Mouse (Mus musculus) embryonic facial prominence, embryonic 11.5 days (tissue): ENCODE results near the gene Ctnna2. TPM values are rescaled to one million over a fixed set of nuclear protein-coding genes. Genes with fewer than 3 reads are reported as not detected.

Experiments
- ATAC-seq: fragments of 200-750 bp; cut with Nextera tagmentation; replicated peaks from 2 replicates; pipeline ENCODE4 v1.8.0; 2017; ENCODE audit warnings: low read depth; ENCODE audit not compliant: insufficient number of reproducible peaks, low FRiP score, low TSS enrichment
- DNase-seq: peaks from one replicate; pipeline ENCODE4 v3.0.0-alpha.2; 2015; ENCODE audit warnings: low spot score
- H3K27ac ChIP-seq: fragments of 300-500 bp; sonication (generic); replicated peaks from 2 replicates; pipeline ENCODE4 v1.5.1; 2014; ENCODE audit warnings: mild to moderate bottlenecking, low read depth, low read length, control low read depth
- H3K27me3 ChIP-seq: fragments of 300-500 bp; sonication (generic); 2 replicates; pipeline ENCODE4 v1.6.1; 2014; ENCODE audit warnings: mild to moderate bottlenecking, low read length, moderate library complexity, mixed read lengths; ENCODE audit not compliant: control insufficient read depth, insufficient read depth
- H3K36me3 ChIP-seq: fragments of 300-500 bp; sonication (generic); replicated peaks from 2 replicates; pipeline ENCODE4 v1.6.1; 2014; ENCODE audit warnings: low read depth, mild to moderate bottlenecking, low read length, moderate library complexity, mixed read lengths; ENCODE audit not compliant: control insufficient read depth, insufficient read depth
- H3K4me1 ChIP-seq: fragments of 300-500 bp; sonication (generic); 2 replicates; pipeline ENCODE4 v1.6.1; 2014; ENCODE audit warnings: low read length, mixed read lengths; ENCODE audit not compliant: control insufficient read depth, insufficient read depth
- H3K4me2 ChIP-seq: fragments of 300-500 bp; sonication (generic); 2 replicates; pipeline ENCODE4 v1.6.1; 2014; ENCODE audit warnings: low read depth, mild to moderate bottlenecking, control low read depth, low read length, moderate library complexity
- H3K4me3 ChIP-seq: fragments of 300-500 bp; sonication (generic); 2 replicates; pipeline ENCODE4 v1.5.1; 2014; ENCODE audit warnings: low read depth, low read length, control low read depth
- H3K9ac ChIP-seq: fragments of 300-500 bp; sonication (generic); replicated peaks from 2 replicates; pipeline ENCODE4 v1.6.1; 2014; ENCODE audit warnings: mild to moderate bottlenecking, control low read depth, low read length
- H3K9me3 ChIP-seq: fragments of 300-500 bp; sonication (generic); replicated peaks from 2 replicates; pipeline ENCODE4 v1.6.1; 2016; ENCODE audit warnings: mild to moderate bottlenecking, low read length, inconsistent platforms, mixed read lengths; ENCODE audit not compliant: control insufficient read depth
- WGBS: fragments of 180-500 bp; shearing (Covaris S2); extraction: QIAGEN DNeasy Blood & Tissue Kit; methylation state at CpG from one replicate; pipeline ENCODE4 v1.1.7; 2014; 5-methylcytosine and 5-hydroxymethylcytosine counted together
- polyA plus RNA-seq: library from polyadenylated mRNA; unstranded; fragments of >200 nt; fragmentation: Nextera tagmentation; extraction: Ambion mirVana; gene quantifications from 2 replicates; pipeline ENCODE4 v1.2.1, GENCODE M21; 2014

Gene Ctnna2
- polyA plus RNA-seq, 1 experiment from 2014 or later: 13.7 TPM

- no peak for ATAC-seq
These were observed 968.5 kb downstream of the Ctnna2 start for GRCm38 (mm10) chr6:77011001-77011400.

GRCm38 (mm10) chr6:76992128-76992527, 987.4 kb downstream of the Ctnna2 start:
- Histone ChIP-seq H3K36me3 (no peaks in the 10 kb centered on the region), H3K4me1 (no peaks in the 10 kb centered on the region), H3K4me2 (no peak overlapping the region), H3K27me3 (no peaks in the 10 kb centered on the region), H3K4me3 (no peak overlapping the region), H3K9me3 (no peaks in the 10 kb centered on the region), H3K27ac (no peak overlapping the region), H3K9ac (no peak overlapping the region)
- WGBS: 75% methylated on average over 3 of the region's 3 CpGs
- DNase-seq: no peak
- no peak for ATAC-seq

More at GRCm38 (mm10) chr6:77011001-77011400, 968.5 kb downstream of the Ctnna2 start:
- Histone ChIP-seq H3K4me2 (no peak overlapping the region), H3K27me3 (no peaks in the 10 kb centered on the region), H3K9ac (no peak overlapping the region), H3K36me3 (no peaks in the 10 kb centered on the region), H3K9me3 (no peaks in the 10 kb centered on the region), H3K4me3 (no peak overlapping the region), H3K4me1 (no peaks in the 10 kb centered on the region), H3K27ac (no peak overlapping the region)
- 76% methylated on average over 1 of the region's 1 CpGs for WGBS
- no peak for DNase-seq

- 51% methylated on average over 4 of the region's 4 CpGs for WGBS
- ATAC-seq: 0 out of 2 replicates have a peak, but pooled peaks have one; percentile 18
- H3K4me2 ChIP-seq: no peak overlapping the region
- no peak overlapping the region for H3K9ac ChIP-seq
- no peak overlapping the region for H3K4me3 ChIP-seq
- peak; percentile 10 for DNase-seq
- H3K27ac ChIP-seq: no peak overlapping the region
- no peaks in the 10 kb centered on the region for H3K36me3 ChIP-seq
- no peaks in the 10 kb centered on the region for H3K4me1 ChIP-seq
- no peaks in the 10 kb centered on the region for H3K27me3 ChIP-seq
- H3K9me3 ChIP-seq: no peaks in the 10 kb centered on the region
These were observed 994.7 kb downstream of the Ctnna2 start for GRCm38 (mm10) chr6:76984773-76985172.

GRCm38 (mm10) chr6:76981651-76982050, 997.8 kb downstream of the Ctnna2 start:
- H3K27me3 ChIP-seq: no peaks in the 10 kb centered on the region
- H3K9me3 ChIP-seq: no peaks in the 10 kb centered on the region
- no peaks in the 10 kb centered on the region for H3K36me3 ChIP-seq
- DNase-seq: no peak
- H3K4me3 ChIP-seq: no peak overlapping the region
- WGBS: 90% methylated on average over 1 of the region's 1 CpGs
- H3K27ac ChIP-seq: no peak overlapping the region
- H3K4me1 ChIP-seq: no peaks in the 10 kb centered on the region
- no peak overlapping the region for H3K4me2 ChIP-seq
- no peak overlapping the region for H3K9ac ChIP-seq
- ATAC-seq: no peak

- Histone ChIP-seq H3K9ac (no peak overlapping the region), H3K4me2 (no peak overlapping the region), H3K9me3 (no peaks in the 10 kb centered on the region), H3K27me3 (no peaks in the 10 kb centered on the region), H3K36me3 (no peaks in the 10 kb centered on the region), H3K4me1 (no peaks in the 10 kb centered on the region), H3K27ac (no peak overlapping the region), H3K4me3 (no peak overlapping the region)
- DNase-seq (no peak), ATAC-seq (no peak)
- WGBS: 79% methylated on average over 5 of the region's 5 CpGs
These were observed 1000.1 kb downstream of the Ctnna2 start for GRCm38 (mm10) chr6:76979247-76979850.

GRCm38 (mm10) chr6:76977817-76978216, 1001.7 kb downstream of the Ctnna2 start:
- ATAC-seq (no peak; the same call in 1 of the 2 replicates), DNase-seq (peak; percentile 32)
- no peaks in the 10 kb centered on the region for H3K9me3 ChIP-seq
- no peak overlapping the region for H3K9ac ChIP-seq
- no peaks in the 10 kb centered on the region for H3K4me1 ChIP-seq
- H3K4me2 ChIP-seq: no peak overlapping the region
- H3K4me3 ChIP-seq: no peak overlapping the region
- 27% methylated on average over 3 of the region's 3 CpGs for WGBS
- H3K36me3 ChIP-seq: no peaks in the 10 kb centered on the region
- no peak overlapping the region for H3K27ac ChIP-seq
- no peaks in the 10 kb centered on the region for H3K27me3 ChIP-seq

- DNase-seq (no peak), ATAC-seq (no peak)
- Histone ChIP-seq H3K27ac (no peak overlapping the region), H3K4me3 (no peak overlapping the region), H3K9ac (no peak overlapping the region), H3K36me3 (no peaks in the 10 kb centered on the region), H3K9me3 (no peaks in the 10 kb centered on the region), H3K4me2 (no peak overlapping the region), H3K4me1 (no peaks in the 10 kb centered on the region), H3K27me3 (no peaks in the 10 kb centered on the region)
- 81% methylated on average over 1 of the region's 1 CpGs for WGBS
These were observed 1005.2 kb downstream of the Ctnna2 start for GRCm38 (mm10) chr6:76974297-76974696.

GRCm38 (mm10) chr6:76964998-76965432, 1014.5 kb downstream of the Ctnna2 start:
- H3K9ac ChIP-seq: no peak overlapping the region
- no peaks in the 10 kb centered on the region for H3K4me1 ChIP-seq
- no peak for ATAC-seq
- WGBS: 82% methylated on average over 5 of the region's 5 CpGs
- no peaks in the 10 kb centered on the region for H3K27me3 ChIP-seq
- no peaks in the 10 kb centered on the region for H3K36me3 ChIP-seq
- H3K4me2 ChIP-seq: no peak overlapping the region
- DNase-seq: no peak
- H3K27ac ChIP-seq: no peak overlapping the region
- no peak overlapping the region for H3K4me3 ChIP-seq
- H3K9me3 ChIP-seq: no peaks in the 10 kb centered on the region
